Mouse (Mus musculus) kidney, postnatal 36 days (tissue): ENCODE measurements around the gene Galm.

Source experiments
- DNase-seq, 2 experiments: peaks; one replicate each; pipeline ENCODE4 v3.0.0; 2021 to 2022; ENCODE audit warnings: mixed read lengths in 2 of 2

The Galm gene

GRCm38 (mm10) chr17:80127331-80128251 is at the start of gene Galm:
Gene Galm, plus strand, starts transcription at chr17:80127471.
- peak; percentile 82 to 89 for DNase-seq

- no peak for DNase-seq
Measured at GRCm38 (mm10) chr17:80078726-80079125, 48.5 kb upstream of the Galm start.

- no peak for DNase-seq
Measured at GRCm38 (mm10) chr17:80083223-80083622, 44.0 kb upstream of the Galm start.

- DNase-seq = no peak
Measured at GRCm38 (mm10) chr17:80084424-80084823, 42.8 kb upstream of the Galm start.

GRCm38 (mm10) chr17:80086591-80086990 is 40.7 kb upstream of the Galm start:
- DNase-seq = no peak

- DNase-seq = no peak
Measured at GRCm38 (mm10) chr17:80088168-80088567, 39.1 kb upstream of the Galm start.

GRCm38 (mm10) chr17:80090551-80090950 is 36.7 kb upstream of the Galm start:
- no peak for DNase-seq

GRCm38 (mm10) chr17:80091879-80092549 is 35.3 kb upstream of the Galm start:
- DNase-seq = no peak

- peak; percentile 24 to 30 for DNase-seq
Measured at GRCm38 (mm10) chr17:80095254-80095899, 31.9 kb upstream of the Galm start.

GRCm38 (mm10) chr17:80096043-80096719 is 31.1 kb upstream of the Galm start:
- peak; percentile 87 to 93 for DNase-seq

- DNase-seq = no peak
Measured at GRCm38 (mm10) chr17:80096720-80097114, 30.6 kb upstream of the Galm start.

GRCm38 (mm10) chr17:80097221-80097620 is 30.1 kb upstream of the Galm start:
- DNase-seq = no peak

GRCm38 (mm10) chr17:80099823-80100222 is 27.4 kb upstream of the Galm start:
- no peak for DNase-seq

- no peak for DNase-seq
Measured at GRCm38 (mm10) chr17:80105348-80105978, 21.8 kb upstream of the Galm start.

GRCm38 (mm10) chr17:80112665-80113305 is 14.5 kb upstream of the Galm start:
- DNase-seq = no peak

- no peak for DNase-seq
Measured at GRCm38 (mm10) chr17:80113468-80113867, 13.8 kb upstream of the Galm start.

GRCm38 (mm10) chr17:80120396-80120795 is 6.9 kb upstream of the Galm start:
- no peak for DNase-seq

- no peak for DNase-seq
Measured at GRCm38 (mm10) chr17:80121833-80122232, 5.4 kb upstream of the Galm start.

GRCm38 (mm10) chr17:80124985-80125750 is 2.1 kb upstream of the Galm start:
- DNase-seq = peak; percentile 28 to 35

- DNase-seq = no peak
Measured at GRCm38 (mm10) chr17:80126166-80126565, 1.1 kb upstream of the Galm start.

- no peak for DNase-seq
Measured at GRCm38 (mm10) chr17:80128476-80128990, 1.3 kb downstream of the Galm start.
